Mouse (Mus musculus) ES-Bruce4 (cell line): ENCODE results near the gene Mcrip1. TPM values are rescaled to one million over a fixed set of nuclear protein-coding genes. Genes with fewer than 3 reads are reported as not detected.

ENCODE experiments used
- H3K27ac ChIP-seq: 2 replicates; pipeline ENCODE4 v1.5.1; 2012; ENCODE audit warnings: low read length, inconsistent platforms; ENCODE audit not compliant: insufficient read depth
- H3K27me3 ChIP-seq: 2 replicates; pipeline ENCODE4 v1.6.1; 2012; ENCODE audit warnings: mild to moderate bottlenecking, low read length, inconsistent platforms; ENCODE audit not compliant: control insufficient read depth, poor library complexity, insufficient read depth, severe bottlenecking
- H3K36me3 ChIP-seq: 2 replicates; pipeline ENCODE4 v1.6.1; 2012; ENCODE audit warnings: inconsistent platforms, mild to moderate bottlenecking, low read length, moderate library complexity; ENCODE audit not compliant: control insufficient read depth, poor library complexity, insufficient read depth, severe bottlenecking
- H3K4me1 ChIP-seq: one replicate; pipeline ENCODE4 v1.8.1; 2011; ENCODE audit warnings: low read length; ENCODE audit not compliant: control insufficient read depth, insufficient read depth
- H3K4me3 ChIP-seq: 2 replicates; pipeline ENCODE4 v1.5.1; 2011; ENCODE audit warnings: low read depth, mild to moderate bottlenecking, low read length
- H3K9ac ChIP-seq: 2 replicates; pipeline ENCODE4 v1.6.1; 2012; ENCODE audit warnings: low read depth, mild to moderate bottlenecking, inconsistent platforms; ENCODE audit not compliant: poor library complexity, severe bottlenecking
- H3K9me3 ChIP-seq: replicated peaks from 2 replicates; pipeline ENCODE4 v1.6.1; 2012; ENCODE audit warnings: mild to moderate bottlenecking, low read length, inconsistent platforms; ENCODE audit not compliant: control insufficient read depth, poor library complexity, insufficient read depth, severe bottlenecking
- CTCF ChIP-seq: IDR thresholded peaks from one replicate; pipeline ENCODE4 v1.8.1; 2011; ENCODE audit warnings: low read depth, low read length
- EP300 ChIP-seq: IDR thresholded peaks from 2 replicates; pipeline ENCODE4 v1.6.1; 2011; ENCODE audit warnings: low read depth, low read length; ENCODE audit not compliant: insufficient read depth
- POLR2A ChIP-seq: IDR thresholded peaks from one replicate; pipeline ENCODE4 v1.8.1; 2011; ENCODE audit warnings: low read length; ENCODE audit not compliant: insufficient read depth
- polyA plus RNA-seq: library from polyadenylated mRNA; stranded (reverse); fragments of >200 nt; gene quantifications from 2 replicates; pipeline ENCODE4 v1.2.4, GENCODE M21; 2011; ENCODE audit warnings: low read depth; ENCODE audit not compliant: missing spikeins, insufficient read depth, insufficient read length

Mcrip1 gene
- polyA plus RNA-seq = 46.4 and 53.4 TPM in 2 replicates

DNA sequence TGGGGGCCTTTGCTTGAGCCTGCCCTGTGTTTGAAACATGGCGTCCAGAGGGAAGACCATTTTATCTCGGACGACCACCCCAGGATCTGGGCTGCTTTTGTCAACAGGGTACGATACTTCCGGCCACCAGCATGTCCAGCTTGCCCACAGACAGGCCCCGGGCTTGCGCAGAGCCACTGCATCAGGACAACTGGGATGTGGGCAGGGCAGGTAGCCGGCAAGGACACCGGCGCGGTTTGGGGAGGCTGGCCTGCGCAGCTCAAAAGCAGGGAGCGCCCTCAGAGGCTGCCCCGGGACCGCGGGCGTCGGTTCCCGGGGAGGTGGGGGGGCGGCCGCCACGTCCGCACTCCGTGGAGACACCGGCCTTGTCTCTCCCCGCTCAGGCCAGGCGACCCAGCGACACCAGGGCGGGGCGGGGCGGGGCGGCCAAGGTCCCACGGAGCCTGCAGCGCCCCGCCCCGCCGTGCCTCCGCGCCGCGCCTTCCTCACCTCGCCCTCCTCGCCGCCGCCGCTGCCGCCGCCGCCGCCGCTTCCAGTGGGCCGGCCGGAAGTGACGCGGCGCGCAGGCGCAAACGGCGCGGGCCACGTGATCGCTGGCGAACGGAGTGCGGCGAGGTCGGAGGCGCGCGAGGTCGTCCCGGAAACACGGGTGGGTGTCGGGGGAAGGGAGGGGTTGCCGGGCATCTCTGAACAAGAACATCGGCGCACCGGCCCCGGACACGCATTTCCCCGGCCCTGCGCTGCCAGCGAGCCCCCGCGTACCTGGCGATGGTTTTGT, at the start of gene Mcrip1:
Mcrip1 (minus strand) TSS at position 560 of the 778 bp plus-strand sequence.
- no peak for TF ChIP-seq POLR2A
- TF ChIP-seq EP300 = no peak

DNA sequence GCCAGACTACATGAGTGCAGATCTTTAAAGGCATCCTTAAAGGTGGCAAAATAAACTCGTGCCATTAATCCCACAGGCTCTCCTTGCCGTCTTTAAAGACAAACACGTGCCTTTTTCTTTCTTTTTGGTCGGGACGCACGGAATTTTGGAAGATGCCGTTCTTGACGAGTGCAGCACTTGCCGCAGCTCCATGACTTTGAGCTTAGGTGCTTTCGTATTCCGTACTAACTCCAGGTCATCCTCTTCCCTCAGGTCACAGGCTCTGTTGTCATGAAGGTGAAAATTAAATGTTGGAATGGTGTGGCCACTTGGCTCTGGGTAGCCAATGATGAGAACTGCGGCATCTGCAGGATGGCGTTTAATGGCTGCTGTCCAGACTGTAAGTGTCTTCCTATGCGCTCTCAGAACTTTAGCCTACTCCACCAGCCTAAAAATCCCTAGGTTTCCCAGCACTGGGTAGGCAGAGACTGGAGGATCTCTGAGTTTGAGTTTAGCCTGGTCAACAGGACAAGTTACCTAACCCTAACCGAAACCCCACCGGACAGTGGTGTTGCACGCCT, 49.5 kb upstream of the Mcrip1 start:
- Histone ChIP-seq H3K4me3 (peak overlapping the region; percentile 93), H3K36me3 (peaks cover 50% of the 10 kb centered on the region), H3K27me3 (no peaks in the 10 kb centered on the region), H3K27ac (peak overlapping the region; percentile 61; the same call in 1 of the 2 replicates), H3K9me3 (no peaks in the 10 kb centered on the region), H3K4me1 (peaks cover 1% of the 10 kb centered on the region), H3K9ac (peak overlapping the region; percentile 84)
- TF ChIP-seq EP300 (no peak), POLR2A (no peak), CTCF (no peak)

More for the DNA sequence above, at the start of gene Mcrip1:
- Histone ChIP-seq H3K27ac (peak within 1 kb of the TSS; percentile 33; the same call in 1 of the 2 replicates), H3K9ac (peak within 1 kb of the TSS; percentile 81), H3K4me3 (peak within 1 kb of the TSS; percentile 96), H3K4me1 (no peaks in the 10 kb centered on the region), H3K27me3 (no peaks in the 10 kb centered on the region), H3K9me3 (no peaks in the 10 kb centered on the region), H3K36me3 (0 out of 2 replicates have a peak, but pooled peaks cover 2% of the 10 kb centered on the region)

DNA sequence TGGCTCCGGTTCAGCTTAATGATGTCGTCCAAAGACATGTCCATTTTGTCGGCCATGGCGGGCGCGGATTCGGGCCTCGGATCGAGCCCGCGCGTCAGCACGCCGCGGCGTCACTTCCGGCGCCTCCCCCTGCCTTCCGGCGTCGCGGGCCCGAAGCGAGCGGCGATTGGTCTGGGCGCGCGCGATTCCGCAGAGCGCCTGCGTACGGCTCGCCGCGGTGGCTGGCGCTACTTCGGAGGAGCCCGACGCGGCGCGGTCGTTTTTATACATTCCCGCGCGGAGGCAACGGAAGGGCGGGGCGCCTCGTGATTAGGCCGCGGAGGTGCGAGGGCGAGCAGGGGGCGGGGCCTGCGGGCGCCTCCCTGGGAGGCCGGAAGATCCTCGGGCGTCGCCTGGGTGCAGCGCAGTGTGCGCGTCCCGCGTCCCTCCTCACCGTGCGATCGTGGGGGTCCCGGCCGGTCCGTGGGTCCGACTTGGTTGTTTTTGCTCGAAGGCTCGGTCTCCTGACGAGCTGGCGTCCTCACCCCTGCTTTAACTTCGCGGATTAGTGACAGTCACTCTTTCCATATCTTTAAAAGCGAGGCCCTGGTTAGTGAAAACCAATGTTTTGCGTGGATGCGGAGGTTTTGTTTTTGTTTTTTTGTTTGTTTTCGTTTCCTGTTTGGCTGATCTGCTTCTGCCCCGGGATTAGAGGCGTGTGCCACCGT, 48.9 kb upstream of the Mcrip1 start, which contains the start of the genes Alyref and Anapc11:
Alyref (minus strand) TSS at position 83 of the 707 bp plus-strand sequence.
Anapc11 (plus strand) TSS at position 139 of the 707 bp plus-strand sequence.
- H3K36me3 ChIP-seq = peaks cover 51% of the 10 kb centered on the region

DNA sequence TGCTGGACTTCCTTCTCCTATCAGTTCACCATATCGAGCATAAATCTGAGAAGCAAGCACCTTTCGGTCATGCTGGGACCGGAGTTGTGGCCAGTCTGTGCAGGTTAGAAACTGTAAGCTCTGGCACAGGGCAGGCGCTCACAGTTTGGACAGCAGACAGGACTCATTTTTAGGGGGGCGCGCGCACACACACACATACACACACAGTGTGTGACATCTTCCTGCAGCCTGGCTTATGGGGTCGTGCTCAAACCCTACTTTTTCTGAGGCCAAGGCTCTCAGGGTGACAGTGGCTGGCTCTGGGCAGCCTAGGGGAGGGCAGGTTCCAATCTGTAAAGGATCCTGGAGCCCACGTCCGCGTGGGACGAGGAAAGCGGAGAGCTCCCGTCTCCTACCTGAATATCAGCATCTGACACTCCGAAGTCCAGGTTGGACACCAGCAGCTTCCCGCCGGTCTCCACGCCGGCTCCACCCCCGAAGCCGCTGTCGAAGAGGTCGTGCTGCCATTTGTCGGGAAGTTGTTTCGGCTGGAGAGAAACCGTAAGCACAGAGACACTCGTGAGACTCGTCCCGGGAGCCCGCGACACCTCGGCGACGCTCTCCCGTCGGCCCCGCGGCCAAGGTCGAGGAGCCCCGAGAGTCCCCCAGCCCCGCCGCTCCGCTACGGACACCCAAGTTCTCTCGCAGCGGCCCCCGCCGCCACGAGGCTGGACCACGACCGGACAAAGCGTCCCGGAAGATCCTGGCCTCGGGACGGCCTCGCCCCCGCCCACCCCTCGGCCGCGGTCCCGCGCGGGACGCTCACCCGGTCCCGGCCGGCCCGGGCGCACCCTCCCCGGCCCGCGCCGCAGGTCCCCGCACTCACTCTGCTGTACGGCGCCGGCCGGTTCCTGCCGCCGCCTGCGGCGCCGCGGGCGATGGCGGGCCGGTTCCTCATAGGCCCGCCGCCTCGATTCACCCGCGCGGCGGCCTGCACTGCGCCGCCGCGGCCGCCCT, 48.0 kb upstream of the Mcrip1 start:
- H3K36me3 ChIP-seq = peaks cover 55% of the 10 kb centered on the region
- H3K27ac ChIP-seq = peak overlapping the region; percentile 12; the same call in 1 of the 2 replicates
- no peaks in the 10 kb centered on the region for H3K27me3 ChIP-seq
- peaks cover 1% of the 10 kb centered on the region for H3K4me1 ChIP-seq
- no peak for TF ChIP-seq CTCF
- no peak for TF ChIP-seq POLR2A
- no peak for TF ChIP-seq EP300
- H3K9ac ChIP-seq = peak overlapping the region; percentile 97
- H3K4me3 ChIP-seq = peak overlapping the region; percentile 97
- H3K9me3 ChIP-seq = no peaks in the 10 kb centered on the region

More for the DNA sequence above, 48.9 kb upstream of the Mcrip1 start, which contains the start of the genes Alyref and Anapc11:
- H3K4me1 ChIP-seq = peaks cover 1% of the 10 kb centered on the region
- peak within 1 kb of the TSS; percentile 97 for H3K4me3 ChIP-seq
- H3K27ac ChIP-seq = peak within 1 kb of the TSS; percentile 61
- H3K27me3 ChIP-seq = no peaks in the 10 kb centered on the region
- TF ChIP-seq CTCF = no peak
- peak; percentile 22 for TF ChIP-seq POLR2A
- TF ChIP-seq EP300 = 0 out of 2 replicates have a peak, but pooled peaks have one; percentile 42
- H3K9me3 ChIP-seq = no peaks in the 10 kb centered on the region
- peak within 1 kb of the TSS; percentile 97 for H3K9ac ChIP-seq

DNA sequence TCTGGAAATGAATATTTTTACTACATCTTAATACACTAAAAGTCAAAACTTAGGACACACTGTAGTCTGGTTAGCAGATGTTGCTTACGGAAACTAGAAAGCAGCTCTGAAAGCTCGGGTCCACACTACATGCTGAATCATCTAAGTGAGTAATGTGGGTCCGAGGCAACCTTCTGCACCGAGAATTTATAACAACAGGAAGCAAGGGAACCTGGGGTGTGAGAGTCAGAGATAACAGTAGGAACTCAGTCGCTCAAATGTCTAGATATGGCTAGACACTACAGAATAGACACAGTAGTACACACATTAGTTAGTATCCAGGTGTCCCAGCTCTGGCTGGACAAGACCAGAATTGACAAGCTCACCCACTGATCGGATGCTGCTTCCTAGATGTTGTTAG, 39.0 kb upstream of the Mcrip1 start:
- no peaks in the 10 kb centered on the region for H3K9me3 ChIP-seq
- H3K9ac ChIP-seq = no peak overlapping the region
- peaks cover 71% of the 10 kb centered on the region for H3K36me3 ChIP-seq
- TF ChIP-seq CTCF = no peak
- TF ChIP-seq EP300 = no peak
- TF ChIP-seq POLR2A = no peak
- H3K27me3 ChIP-seq = no peaks in the 10 kb centered on the region
- H3K4me1 ChIP-seq = no peaks in the 10 kb centered on the region
- no peak overlapping the region for H3K4me3 ChIP-seq
- H3K27ac ChIP-seq = no peak overlapping the region
